Mouse (Mus musculus) heart, adult 2 months (tissue): ENCODE measurements around the gene Samd4.

ENCODE experiments used
- CTCF ChIP-seq: fragments of 200-600 bp; IDR thresholded peaks from 2 replicates; pipeline ENCODE4 v1.8.1; 2022; ENCODE audit warnings: antibody characterized with exemption, mild to moderate bottlenecking, moderate library complexity
- POLR2A ChIP-seq: fragments of 200-500 bp; IDR thresholded peaks from 2 replicates; pipeline ENCODE4 v1.6.1; 2011; ENCODE audit warnings: mild to moderate bottlenecking, low read depth, low read length, control low read depth; ENCODE audit not compliant: insufficient read depth

DNA sequence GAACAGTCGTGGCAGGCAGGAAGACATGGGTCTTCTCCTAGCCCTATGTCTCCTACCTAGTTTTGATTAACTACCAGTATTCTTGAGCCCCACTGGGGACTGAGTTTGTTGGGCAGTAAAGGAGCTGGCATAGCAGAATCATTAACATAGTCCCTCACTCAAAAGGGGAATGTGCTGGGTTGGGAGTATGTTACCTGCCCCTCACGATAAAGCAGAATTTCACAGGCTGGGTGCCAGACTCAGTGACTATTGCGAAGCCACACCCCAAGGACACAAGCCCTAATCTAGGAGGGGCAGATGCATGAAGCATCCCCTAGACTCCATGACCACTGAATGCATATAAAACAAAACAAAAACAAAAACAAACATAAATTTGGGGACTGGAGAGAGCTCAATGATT is 212.4 kb downstream of the Samd4 start:
- TF ChIP-seq POLR2A: no peak
- TF ChIP-seq CTCF: no peak
